Comparison of ENCODE assay signal across 40 mouse cellular contexts in genomic region chr2:164368620-164369105, GRCm38 (mm10). TPM values are rescaled to one million over a fixed set of nuclear protein-coding genes. Genes with fewer than 3 reads are reported as not detected.
"Had no signal": no experiment of that assay in that cellular context is flagged by ENCODE, and none has a peak within 500 bp of the region (broad histone marks: within the 10 kb centered on the region; RNA-seq: fewer than 3 reads in every experiment).

No protein-coding gene starts in this region.

- H3K4me3 ChIP-seq: heart, embryonic 10.5 days; heart, embryonic 12.5 days; hindbrain, embryonic 10.5 days; hindbrain, embryonic 12.5 days; hindbrain, embryonic 15.5 days; kidney, embryonic 15.5 days; left cerebral cortex, adult 2 months; limb, embryonic 10.5 days; limb, embryonic 12.5 days; liver, embryonic 13.5 days had no signal

- H3K4me2 ChIP-seq: heart, embryonic 12.5 days; hindbrain, embryonic 12.5 days; hindbrain, embryonic 15.5 days; kidney, embryonic 15.5 days; limb, embryonic 12.5 days; liver, embryonic 11.5 days; liver, embryonic 13.5 days had no signal

- H3K27me3 ChIP-seq: heart, embryonic 12.5 days; hindbrain, embryonic 12.5 days; hindbrain, embryonic 15.5 days; kidney, embryonic 15.5 days; limb, embryonic 12.5 days; liver, embryonic 13.5 days had no signal

- H3K4me1 ChIP-seq: heart, embryonic 10.5 days; heart, embryonic 12.5 days; hindbrain, embryonic 10.5 days; hindbrain, embryonic 12.5 days; hindbrain, embryonic 15.5 days; kidney, embryonic 15.5 days; limb, embryonic 12.5 days; liver, embryonic 13.5 days had no signal

- H3K27ac ChIP-seq: heart, embryonic 10.5 days; hindbrain, embryonic 10.5 days; hindbrain, embryonic 12.5 days; hindbrain, embryonic 15.5 days; hindbrain, postnatal 0 days; kidney, embryonic 15.5 days; kidney, postnatal 0 days; left cerebral cortex, adult 2 months; limb, embryonic 10.5 days; limb, embryonic 12.5 days; liver, embryonic 13.5 days had no signal

- ATAC-seq: hindbrain, postnatal 0 days; intestine, embryonic 16.5 days had no signal

- DNase-seq: gastrocnemius, postnatal 14 days; gastrocnemius, postnatal 36 days; heart, adult 18-20 months; heart, postnatal 10 days; heart, postnatal 4 days; kidney, adult 11 months; kidney, adult 2 months; kidney, adult 9 months; kidney, postnatal 14 days; kidney, postnatal 36 days; layer of hippocampus, adult 9-11 months; layer of hippocampus, postnatal 36 days; liver, embryonic 13.5 days had no signal

- H3K36me3 ChIP-seq: heart, embryonic 10.5 days; heart, embryonic 12.5 days; hindbrain, embryonic 10.5 days; hindbrain, embryonic 12.5 days; hindbrain, embryonic 15.5 days; kidney, embryonic 15.5 days; limb, embryonic 10.5 days; limb, embryonic 12.5 days; liver, embryonic 13.5 days had no signal

- H3K9me3 ChIP-seq: heart, embryonic 10.5 days; heart, embryonic 12.5 days; hindbrain, embryonic 10.5 days; hindbrain, embryonic 12.5 days; hindbrain, embryonic 15.5 days; kidney, embryonic 15.5 days; limb, embryonic 10.5 days; limb, embryonic 12.5 days; liver, embryonic 13.5 days had no signal

- H3K9ac ChIP-seq: heart, embryonic 12.5 days; hindbrain, embryonic 12.5 days; hindbrain, embryonic 15.5 days; kidney, embryonic 15.5 days; limb, embryonic 12.5 days; liver, embryonic 13.5 days had no signal

RNA-seq across cellular contexts. Expression of gene Slpi, which starts 20.2 kb away (rescaled TPM):
- total RNA-seq: hindbrain, postnatal 0 days; left cerebral cortex, adult 2 months; left cerebral cortex, postnatal 14 days had no signal
- polyA plus RNA-seq: hindbrain, embryonic 10.5 days; limb, embryonic 10.5 days had no signal

RNA-seq across cellular contexts. Expression of gene Rbpjl, which starts 34.3 kb away (rescaled TPM):
- total RNA-seq: gastrocnemius, adult 18-20 months; gastrocnemius, adult 8-10 months; gastrocnemius, postnatal 36 days; heart, adult 18-20 months; heart, adult 8-10 months; heart, postnatal 10 days; heart, postnatal 25 days; heart, postnatal 4 days; hindbrain, postnatal 0 days had no signal
- polyA plus RNA-seq: hindbrain, embryonic 10.5 days; kidney, adult 2 months; kidney, postnatal 0 days; large intestine, adult 2 months; limb, embryonic 10.5 days had no signal

RNA-seq across cellular contexts. Expression of gene Svs5, which starts 36.1 kb away (rescaled TPM):
- total RNA-seq: gastrocnemius, adult 18-20 months; gastrocnemius, adult 8-10 months; gastrocnemius, postnatal 14 days; gastrocnemius, postnatal 36 days; heart, adult 18-20 months; heart, adult 8-10 months; heart, postnatal 10 days; heart, postnatal 25 days; heart, postnatal 4 days; hindbrain, postnatal 0 days; layer of hippocampus, adult 18-20 months; layer of hippocampus, adult 8-10 months; layer of hippocampus, postnatal 14 days; layer of hippocampus, postnatal 36 days; left cerebral cortex, adult 2 months; left cerebral cortex, postnatal 14 days; left cerebral cortex, postnatal 36 days had no signal
- polyA plus RNA-seq: heart, embryonic 10.5 days; heart, embryonic 12.5 days; heart, embryonic 14.5 days; heart, embryonic 16.5 days; hindbrain, embryonic 10.5 days; hindbrain, embryonic 12.5 days; hindbrain, embryonic 15.5 days; hindbrain, postnatal 0 days; intestine, embryonic 14.5 days; intestine, embryonic 16.5 days; kidney, adult 2 months; kidney, embryonic 15.5 days; kidney, postnatal 0 days; large intestine, adult 2 months; limb, embryonic 10.5 days; limb, embryonic 12.5 days; limb, embryonic 14.5 days; liver, embryonic 11.5 days; liver, embryonic 13.5 days had no signal

RNA-seq across cellular contexts. Expression of gene Svs6, which starts 52.1 kb away (rescaled TPM):
- total RNA-seq: gastrocnemius, adult 18-20 months; gastrocnemius, adult 8-10 months; gastrocnemius, postnatal 14 days; gastrocnemius, postnatal 36 days; heart, adult 18-20 months; heart, adult 8-10 months; heart, postnatal 10 days; heart, postnatal 25 days; heart, postnatal 4 days; hindbrain, postnatal 0 days; layer of hippocampus, adult 18-20 months; layer of hippocampus, adult 8-10 months; layer of hippocampus, postnatal 14 days; layer of hippocampus, postnatal 36 days; left cerebral cortex, adult 2 months; left cerebral cortex, postnatal 14 days; left cerebral cortex, postnatal 36 days had no signal
- polyA plus RNA-seq: heart, embryonic 10.5 days; heart, embryonic 12.5 days; heart, embryonic 14.5 days; heart, embryonic 16.5 days; hindbrain, embryonic 10.5 days; hindbrain, embryonic 12.5 days; hindbrain, embryonic 15.5 days; hindbrain, postnatal 0 days; intestine, embryonic 14.5 days; intestine, embryonic 16.5 days; kidney, adult 2 months; kidney, embryonic 15.5 days; kidney, postnatal 0 days; large intestine, adult 2 months; limb, embryonic 10.5 days; limb, embryonic 12.5 days; limb, embryonic 14.5 days; liver, embryonic 11.5 days; liver, embryonic 13.5 days had no signal
